Mouse (Mus musculus) spleen, adult 2 months (tissue): Measurements from ENCODE around the gene Cacna2d1.

Experiments used
- CTCF ChIP-seq: fragments of 200-500 bp; IDR thresholded peaks from 2 replicates; pipeline ENCODE4 v1.5.1; 2011; ENCODE audit warnings: mild to moderate bottlenecking, inconsistent platforms; ENCODE audit not compliant: insufficient read depth, insufficient read length, insufficient replicate concordance; ENCODE audit errors: extremely low read depth
- POLR2A ChIP-seq: fragments of 200-500 bp; IDR thresholded peaks from 2 replicates; pipeline ENCODE4 v1.6.1; 2011; ENCODE audit warnings: low read depth, low read length, inconsistent platforms

DNA sequence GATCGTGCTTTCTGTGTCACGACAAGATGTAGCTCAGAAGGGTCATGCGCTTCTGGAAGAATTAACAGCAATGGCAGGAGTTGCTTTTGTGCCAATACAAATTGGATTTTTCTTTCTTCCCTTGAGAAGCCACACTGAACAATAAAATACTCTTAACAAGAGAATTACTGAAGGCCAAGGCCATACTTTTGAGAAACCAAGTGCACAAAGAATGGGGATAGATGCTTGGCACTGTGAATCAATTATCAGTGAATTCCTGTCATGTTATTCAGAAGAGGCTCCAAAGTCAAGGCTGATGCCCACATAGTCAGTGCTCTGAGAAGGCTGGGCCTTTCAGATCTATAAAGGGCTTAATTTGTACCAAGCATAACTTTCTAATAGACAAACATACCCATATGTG, 305.8 kb downstream of the Cacna2d1 start:
- no peak for TF ChIP-seq CTCF
- no peak for TF ChIP-seq POLR2A
